Mouse (Mus musculus): ENCODE data around the gene Tmem98. TPM values are rescaled to one million over a fixed set of nuclear protein-coding genes. Genes with fewer than 3 reads are reported as not detected.

The Tmem98 gene
- polyA plus RNA-seq (2015; fragmentation: Nextera tagmentation; extraction: Ambion mirVana): 18.2 and 23.4 TPM in 2 replicates

DNA sequence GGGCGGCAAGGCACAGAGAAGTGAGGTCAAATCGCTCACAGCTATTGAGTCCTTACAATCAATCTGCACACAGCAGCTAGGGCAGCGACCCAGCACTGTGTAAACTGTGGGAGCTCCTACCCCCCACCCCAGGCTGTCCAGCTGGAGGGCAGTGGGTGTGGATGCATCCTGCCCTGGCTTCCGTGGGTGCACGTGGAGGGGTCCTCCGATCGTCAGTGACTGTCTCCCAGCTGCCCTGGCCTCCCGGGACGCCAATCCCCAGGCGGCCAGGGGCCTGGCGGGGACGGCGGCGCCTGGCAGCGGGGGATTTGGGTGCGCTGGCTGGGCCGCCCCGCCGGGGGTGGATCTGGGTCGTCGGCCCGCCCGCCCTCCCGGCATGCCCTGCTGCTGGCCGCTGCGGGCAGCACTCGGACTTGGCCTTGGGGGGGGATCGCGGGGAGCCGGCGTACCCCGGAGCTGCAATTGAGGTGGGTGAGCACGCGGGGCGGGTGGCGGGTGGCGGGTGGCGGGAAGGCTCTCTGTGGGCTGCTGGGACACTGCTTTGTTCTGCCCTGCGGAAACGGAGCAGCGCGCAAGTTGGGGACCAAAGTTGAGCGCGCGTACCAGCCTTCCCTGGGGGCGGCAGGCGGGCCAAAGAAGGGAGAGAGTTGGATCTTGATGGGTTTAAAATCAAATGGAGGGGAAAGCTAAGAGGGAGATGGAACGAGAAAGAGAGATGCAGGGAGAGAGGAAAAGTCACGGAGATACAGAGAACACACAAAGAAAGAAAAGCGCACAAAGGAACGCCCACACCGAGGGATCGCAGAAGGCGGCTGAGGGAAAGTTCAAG, at the start of gene Tmem98:
Gene Tmem98, plus strand, starts transcription at position 183 of the 829 bp plus-strand sequence.
- no peak within 1 kb of the TSS for H3K27ac ChIP-seq (ENCODE audit: low read depth, low read length)
- WGBS: under 1% methylated on average over 44 of the region's 54 CpGs

DNA sequence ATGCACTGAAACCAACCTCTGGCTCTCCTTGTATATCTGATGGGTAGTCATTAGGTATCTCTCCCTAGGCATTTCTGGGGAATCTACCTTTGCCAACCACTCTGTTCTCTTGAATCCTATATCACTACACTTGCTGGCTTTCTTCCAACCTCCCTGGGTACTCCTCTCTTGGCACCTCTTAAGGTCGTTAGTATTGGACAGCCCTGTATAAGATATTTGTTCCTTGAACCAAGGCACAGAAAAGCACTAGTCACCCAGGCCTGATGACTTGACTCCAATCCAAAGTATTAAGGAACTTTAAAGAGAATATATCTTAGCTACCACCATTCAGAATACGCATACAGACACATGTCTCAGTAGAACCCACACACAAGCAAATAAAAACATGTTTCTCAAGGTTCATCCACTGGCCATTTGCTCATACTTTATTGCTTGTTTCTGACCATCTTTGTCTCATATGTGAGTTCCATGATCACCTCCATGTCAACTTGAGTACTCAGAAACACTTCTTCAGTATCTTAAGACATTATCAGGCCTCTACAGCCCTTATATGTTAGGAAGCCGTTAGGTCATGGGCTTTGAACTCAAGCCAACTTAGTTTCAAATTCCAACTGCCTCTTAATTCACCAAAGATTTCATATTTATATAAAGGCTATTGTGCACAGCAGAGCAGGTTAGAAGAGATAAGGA, 48.5 kb upstream of the Tmem98 start:
- Histone ChIP-seq H3K36me3 (ENCODE audit: control insufficient read depth, insufficient read depth, low read length) (no peaks in the 10 kb centered on the region), H3K9ac (ENCODE audit: low read depth, low read length) (no peak overlapping the region), H3K4me2 (ENCODE audit: low read length) (no peak overlapping the region), H3K27ac (ENCODE audit: low read depth, low read length) (no peak overlapping the region), H3K27me3 (replicated peaks; ENCODE audit: control insufficient read depth, insufficient read depth, low read length) (no peaks in the 10 kb centered on the region), H3K4me3 (ENCODE audit: low read length) (no peak overlapping the region), H3K4me1 (ENCODE audit: control insufficient read depth, insufficient read depth, low read depth, low read length) (no peaks in the 10 kb centered on the region), H3K9me3 (ENCODE audit: control insufficient read depth, low read length) (no peaks in the 10 kb centered on the region)
- no peak for ATAC-seq
- WGBS: 85% methylated on average over 3 of the region's 3 CpGs

More for the DNA sequence above, at the start of gene Tmem98:
- no peaks in the 10 kb centered on the region for H3K9me3 ChIP-seq (ENCODE audit: control insufficient read depth, low read length)
- peak; percentile 60; the same call in 1 of the 2 replicates for ATAC-seq
- H3K27me3 ChIP-seq (replicated peaks; ENCODE audit: control insufficient read depth, insufficient read depth, low read length): no peaks in the 10 kb centered on the region
- peak within 1 kb of the TSS; percentile 77 for H3K9ac ChIP-seq (ENCODE audit: low read depth, low read length)
- peak within 1 kb of the TSS; percentile 57 for H3K4me3 ChIP-seq (ENCODE audit: low read length)
- no peaks in the 10 kb centered on the region for H3K36me3 ChIP-seq (ENCODE audit: control insufficient read depth, insufficient read depth, low read length)
- H3K4me2 ChIP-seq (ENCODE audit: low read length): peak within 1 kb of the TSS; percentile 97
- peaks cover 10% of the 10 kb centered on the region for H3K4me1 ChIP-seq (ENCODE audit: control insufficient read depth, insufficient read depth, low read depth, low read length)

GRCm38 (mm10) chr11:80762066-80762465, 47.9 kb upstream of the Tmem98 start:
- no peak overlapping the region for H3K4me2 ChIP-seq (ENCODE audit: low read length)
- no peak for ATAC-seq
- no peaks in the 10 kb centered on the region for H3K36me3 ChIP-seq (ENCODE audit: control insufficient read depth, insufficient read depth, low read length)
- H3K9ac ChIP-seq (ENCODE audit: low read depth, low read length): no peak overlapping the region
- H3K4me1 ChIP-seq (ENCODE audit: control insufficient read depth, insufficient read depth, low read depth, low read length): no peaks in the 10 kb centered on the region
- no peaks in the 10 kb centered on the region for H3K9me3 ChIP-seq (ENCODE audit: control insufficient read depth, low read length)
- WGBS: 83% methylated on average over 4 of the region's 4 CpGs
- no peak overlapping the region for H3K4me3 ChIP-seq (ENCODE audit: low read length)
- H3K27ac ChIP-seq (ENCODE audit: low read depth, low read length): no peak overlapping the region
- H3K27me3 ChIP-seq (replicated peaks; ENCODE audit: control insufficient read depth, insufficient read depth, low read length): no peaks in the 10 kb centered on the region

DNA sequence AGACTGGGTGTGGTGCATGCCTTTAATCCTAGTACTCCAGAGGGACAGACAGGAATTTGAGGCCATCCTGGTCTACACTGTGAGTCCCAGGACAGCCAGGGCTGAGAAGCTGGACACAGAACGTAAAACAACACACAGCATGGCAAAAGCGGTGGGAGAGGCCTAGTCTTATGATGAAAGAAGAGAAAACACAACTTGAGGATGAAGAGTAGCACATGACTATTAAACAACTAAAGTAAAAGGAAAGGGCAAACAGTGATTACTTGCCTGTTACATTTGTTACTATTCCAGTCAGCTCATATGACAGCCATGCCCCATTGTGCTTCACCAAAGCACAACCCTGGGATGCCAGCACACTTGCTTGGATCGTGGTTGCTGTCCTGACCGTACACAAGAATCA, 43.9 kb upstream of the Tmem98 start:
- WGBS: 81% methylated on average over 4 of the region's 4 CpGs
- Histone ChIP-seq H3K9ac (ENCODE audit: low read depth, low read length) (no peak overlapping the region), H3K27me3 (replicated peaks; ENCODE audit: control insufficient read depth, insufficient read depth, low read length) (no peaks in the 10 kb centered on the region), H3K9me3 (ENCODE audit: control insufficient read depth, low read length) (no peaks in the 10 kb centered on the region), H3K27ac (ENCODE audit: low read depth, low read length) (no peak overlapping the region), H3K4me3 (ENCODE audit: low read length) (no peak overlapping the region), H3K36me3 (ENCODE audit: control insufficient read depth, insufficient read depth, low read length) (no peaks in the 10 kb centered on the region), H3K4me2 (ENCODE audit: low read length) (no peak overlapping the region), H3K4me1 (ENCODE audit: control insufficient read depth, insufficient read depth, low read depth, low read length) (no peaks in the 10 kb centered on the region)
- ATAC-seq: no peak

DNA sequence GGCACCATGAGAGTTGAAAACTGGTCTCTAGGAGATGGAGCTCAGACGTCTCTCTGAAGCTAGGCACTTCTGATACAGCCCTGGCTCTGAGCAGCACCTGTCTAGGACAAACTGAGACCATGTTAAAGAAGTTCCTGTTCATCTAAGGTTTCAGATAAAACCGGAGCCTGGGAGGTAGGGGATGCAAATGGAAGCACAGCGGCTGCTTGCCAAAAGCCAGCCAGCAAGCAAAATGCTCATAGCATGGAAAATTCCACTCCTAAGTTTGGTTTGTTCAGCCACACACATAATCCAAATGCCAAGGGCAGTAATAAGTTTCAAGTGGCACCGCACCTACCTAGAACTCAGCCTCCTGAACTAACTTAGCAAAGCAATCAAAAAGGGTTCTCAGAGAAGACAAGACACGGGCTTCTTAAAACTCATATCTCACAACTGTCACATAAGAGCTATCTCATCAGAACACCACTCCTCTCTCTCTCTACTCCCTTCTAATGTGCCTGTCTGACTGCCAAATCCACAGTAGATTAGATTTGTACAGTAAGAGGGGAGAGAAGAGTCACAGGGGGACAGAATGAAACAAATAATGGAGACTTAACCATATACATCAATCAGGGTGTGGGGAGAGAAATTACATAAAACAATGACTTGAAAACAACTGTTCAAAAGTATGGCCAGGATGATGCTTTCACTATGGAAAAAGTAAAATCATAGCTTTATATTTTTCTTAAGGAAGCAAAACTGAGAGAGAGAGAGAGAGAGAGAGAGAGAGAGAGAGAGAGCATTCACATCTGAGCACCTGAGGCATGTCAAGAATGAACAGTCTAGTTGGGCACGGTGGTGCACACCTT, 43.3 kb upstream of the Tmem98 start:
- Histone ChIP-seq H3K4me3 (ENCODE audit: low read length) (no peak overlapping the region), H3K4me2 (ENCODE audit: low read length) (no peak overlapping the region), H3K9ac (ENCODE audit: low read depth, low read length) (no peak overlapping the region), H3K27ac (ENCODE audit: low read depth, low read length) (no peak overlapping the region), H3K36me3 (ENCODE audit: control insufficient read depth, insufficient read depth, low read length) (no peaks in the 10 kb centered on the region), H3K4me1 (ENCODE audit: control insufficient read depth, insufficient read depth, low read depth, low read length) (no peaks in the 10 kb centered on the region), H3K9me3 (ENCODE audit: control insufficient read depth, low read length) (no peaks in the 10 kb centered on the region), H3K27me3 (replicated peaks; ENCODE audit: control insufficient read depth, insufficient read depth, low read length) (no peaks in the 10 kb centered on the region)
- no peak for ATAC-seq
- WGBS: 84% methylated on average over 6 of the region's 6 CpGs

- Histone ChIP-seq H3K9ac (ENCODE audit: low read depth, low read length) (no peak overlapping the region), H3K4me2 (ENCODE audit: low read length) (no peak overlapping the region), H3K4me1 (ENCODE audit: control insufficient read depth, insufficient read depth, low read depth, low read length) (no peaks in the 10 kb centered on the region), H3K36me3 (ENCODE audit: control insufficient read depth, insufficient read depth, low read length) (no peaks in the 10 kb centered on the region), H3K9me3 (ENCODE audit: control insufficient read depth, low read length) (no peaks in the 10 kb centered on the region), H3K27me3 (replicated peaks; ENCODE audit: control insufficient read depth, insufficient read depth, low read length) (no peaks in the 10 kb centered on the region), H3K4me3 (ENCODE audit: low read length) (no peak overlapping the region), H3K27ac (ENCODE audit: low read depth, low read length) (no peak overlapping the region)
- WGBS: 66% methylated on average over 3 of the region's 3 CpGs
- ATAC-seq: no peak
Measured at GRCm38 (mm10) chr11:80767320-80767617, 42.7 kb upstream of the Tmem98 start.

- no peak overlapping the region for H3K4me2 ChIP-seq (ENCODE audit: low read length)
- H3K27ac ChIP-seq (ENCODE audit: low read depth, low read length): no peak overlapping the region
- no peaks in the 10 kb centered on the region for H3K9me3 ChIP-seq (ENCODE audit: control insufficient read depth, low read length)
- no peaks in the 10 kb centered on the region for H3K27me3 ChIP-seq (replicated peaks; ENCODE audit: control insufficient read depth, insufficient read depth, low read length)
- no peak overlapping the region for H3K4me3 ChIP-seq (ENCODE audit: low read length)
- ATAC-seq: no peak
- no peaks in the 10 kb centered on the region for H3K4me1 ChIP-seq (ENCODE audit: control insufficient read depth, insufficient read depth, low read depth, low read length)
- WGBS: 68% methylated on average over 3 of the region's 3 CpGs
- H3K36me3 ChIP-seq (ENCODE audit: control insufficient read depth, insufficient read depth, low read length): no peaks in the 10 kb centered on the region
- H3K9ac ChIP-seq (ENCODE audit: low read depth, low read length): no peak overlapping the region
Measured at GRCm38 (mm10) chr11:80771186-80771585, 38.8 kb upstream of the Tmem98 start.

DNA sequence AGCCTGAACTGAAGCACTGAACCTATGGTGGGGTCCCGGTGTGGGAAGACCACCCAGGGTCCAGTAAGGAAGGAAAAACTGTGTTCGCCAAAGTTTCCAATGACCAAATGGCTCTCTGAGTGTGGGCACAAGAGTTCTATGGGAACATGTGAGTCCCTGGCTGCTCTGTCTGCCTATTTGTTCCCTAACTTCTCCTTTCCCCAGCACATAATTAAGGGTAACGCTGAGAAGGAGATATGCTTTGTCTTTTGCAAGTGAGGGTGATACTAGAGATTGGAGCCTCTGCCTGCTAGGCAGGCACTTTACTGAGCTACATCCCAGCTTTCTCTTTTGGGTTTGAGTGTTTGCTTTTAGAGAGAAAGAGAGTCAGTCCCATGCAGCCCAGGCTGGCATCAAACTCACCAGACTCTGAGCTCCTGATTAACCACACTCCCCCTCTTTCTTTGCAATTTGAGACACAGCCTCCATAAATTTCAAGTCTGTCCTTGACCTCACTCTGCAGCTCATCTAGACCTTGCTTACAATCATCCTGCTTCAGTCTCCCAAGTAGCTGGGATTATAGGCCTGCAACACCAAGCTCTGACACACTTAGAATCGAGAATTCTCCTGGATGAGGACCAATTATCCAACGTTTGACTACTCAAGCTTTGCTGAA, 38.3 kb upstream of the Tmem98 start:
- no peaks in the 10 kb centered on the region for H3K9me3 ChIP-seq (ENCODE audit: control insufficient read depth, low read length)
- WGBS: 71% methylated on average over 5 of the region's 5 CpGs
- no peak overlapping the region for H3K4me2 ChIP-seq (ENCODE audit: low read length)
- no peak overlapping the region for H3K27ac ChIP-seq (ENCODE audit: low read depth, low read length)
- no peaks in the 10 kb centered on the region for H3K4me1 ChIP-seq (ENCODE audit: control insufficient read depth, insufficient read depth, low read depth, low read length)
- no peaks in the 10 kb centered on the region for H3K36me3 ChIP-seq (ENCODE audit: control insufficient read depth, insufficient read depth, low read length)
- no peak overlapping the region for H3K9ac ChIP-seq (ENCODE audit: low read depth, low read length)
- H3K27me3 ChIP-seq (replicated peaks; ENCODE audit: control insufficient read depth, insufficient read depth, low read length): no peaks in the 10 kb centered on the region
- H3K4me3 ChIP-seq (ENCODE audit: low read length): no peak overlapping the region
- ATAC-seq: no peak
